Mouse (Mus musculus) left cerebral cortex, postnatal 14 days (tissue): ENCODE data around the gene Plekhb1. TPM values are rescaled to one million over a fixed set of nuclear protein-coding genes. Genes with fewer than 3 reads are reported as not detected.

Source experiments
- DNase-seq, 2 experiments: peaks; one replicate each; pipeline ENCODE4 v3.0.0; 2021 to 2022; ENCODE audit warnings: low spot score in 2 of 2, mixed read lengths in 1 of 2
- intact Hi-C: fragments of 180-260 bp; cut with DNase I; formaldehyde crosslinking; loops from one replicate; pipeline ENCODE4 v1.15.1; 2025
- total RNA-seq, 2 experiments: library from RNA; stranded (reverse); gene quantifications; 2 replicates each; pipeline ENCODE4 v1.2.3; 2021

Plekhb1 gene
- total RNA-seq, 2 experiments from 2014 or later, result 41.6 to 54.0 TPM

GRCm38 (mm10) chr7:100663729-100664304 lies 1.6 kb upstream of the Plekhb1 start:
- intact Hi-C loops, result no loop called here
- no peak for DNase-seq

- peak; percentile 91 to 96 for DNase-seq
- intact Hi-C loops, result no loop called here
Measured at GRCm38 (mm10) chr7:100663190-100663589, 976 bp upstream of the Plekhb1 start.

- intact Hi-C loops, result no loop called here
- no peak for DNase-seq
Measured at GRCm38 (mm10) chr7:100661264-100661663, 950 bp downstream of the Plekhb1 start.

- DNase-seq, result no peak
- intact Hi-C loops, result no loop called here
Measured at GRCm38 (mm10) chr7:100658093-100658578, 4.1 kb downstream of the Plekhb1 start.

- intact Hi-C loops, result no loop called here
- DNase-seq, result peak in 1 of 2 experiments; percentile 54
Measured at GRCm38 (mm10) chr7:100656739-100657138, 5.5 kb downstream of the Plekhb1 start.

GRCm38 (mm10) chr7:100654441-100654840 lies 7.8 kb downstream of the Plekhb1 start:
- no peak for DNase-seq
- intact Hi-C loops, result no loop called here

GRCm38 (mm10) chr7:100653480-100654266 lies 8.5 kb downstream of the Plekhb1 start:
- DNase-seq, result peak; percentile 56 to 81
- intact Hi-C loops, result no loop called here

GRCm38 (mm10) chr7:100651011-100651410 lies 11.2 kb downstream of the Plekhb1 start:
- intact Hi-C loops, result no loop called here
- DNase-seq, result no peak

GRCm38 (mm10) chr7:100650421-100650820 lies 11.8 kb downstream of the Plekhb1 start:
- DNase-seq, result no peak
- intact Hi-C loops, result no loop called here

GRCm38 (mm10) chr7:100649826-100650225 lies 12.4 kb downstream of the Plekhb1 start:
- DNase-seq, result no peak
- intact Hi-C loops, result no loop called here

GRCm38 (mm10) chr7:100649095-100649494 lies 13.1 kb downstream of the Plekhb1 start:
- intact Hi-C loops, result no loop called here
- no peak for DNase-seq

GRCm38 (mm10) chr7:100645147-100645546 lies 17.1 kb downstream of the Plekhb1 start:
- DNase-seq, result peak; percentile 80 to 91
- intact Hi-C loops, result no loop called here

GRCm38 (mm10) chr7:100642413-100642812 lies 19.8 kb downstream of the Plekhb1 start:
- no peak for DNase-seq
- intact Hi-C loops, result no loop called here

- intact Hi-C loops, result loop anchor here (5.0 kb wide), 1 partner anchor 115 kb away; no protein-coding TSS in a partner anchor
- DNase-seq, result no peak
Measured at GRCm38 (mm10) chr7:100637657-100638056, 24.6 kb downstream of the Plekhb1 start.

GRCm38 (mm10) chr7:100624538-100624937 lies 37.7 kb downstream of the Plekhb1 start:
- DNase-seq, result no peak
- intact Hi-C loops, result no loop called here

- no peak for DNase-seq
- intact Hi-C loops, result no loop called here
Measured at GRCm38 (mm10) chr7:100622277-100622676, 39.9 kb downstream of the Plekhb1 start.

- intact Hi-C loops, result no loop called here
- DNase-seq, result no peak
Measured at GRCm38 (mm10) chr7:100616121-100616857, 45.9 kb downstream of the Plekhb1 start.

- intact Hi-C loops, result loop anchor here (5.0 kb wide), 1 partner anchor 57 kb away; no protein-coding TSS in a partner anchor
Measured at GRCm38 (mm10) chr7:100608910-100609309, 53.3 kb downstream of the Plekhb1 start.

GRCm38 (mm10) chr7:100608130-100608741 lies 54.0 kb downstream of the Plekhb1 start, which contains the start of gene Mrpl48:
Gene Mrpl48 (minus strand): TSS chr7:100608301.
- intact Hi-C loops, result loop anchor here (5.0 kb wide), 1 partner anchor 56 kb away; no protein-coding TSS in a partner anchor
- peak; percentile 61 to 64 for DNase-seq

More at GRCm38 (mm10) chr7:100608910-100609309, 53.3 kb downstream of the Plekhb1 start:
- no peak for DNase-seq
